Mouse (Mus musculus) heart, postnatal 0 days (tissue): ENCODE measurements at regions not wholly inside any gene's neighbourhood (a gene's known extent, or its start where the extent isn't known, plus 50 kb on each side); places are given as distances from the start of the nearest gene placed in this dataset.

Experiments
- ATAC-seq: fragments of 200-750 bp; cut with Nextera tagmentation; 2 replicates; pipeline ENCODE4 v1.8.0; 2017; ENCODE audit warnings: low read depth, moderate number of reproducible peaks, moderate library complexity; ENCODE audit not compliant: insufficient read depth
- DNase-seq: peaks from one replicate; pipeline ENCODE4 v3.0.0-alpha.2; 2016; ENCODE audit warnings: low spot score
- H3K27ac ChIP-seq: fragments of 300-500 bp; sonication (generic); 2 replicates; pipeline ENCODE4 v1.5.1; 2014; ENCODE audit warnings: low read depth, mild to moderate bottlenecking
- H3K27me3 ChIP-seq: fragments of 300-500 bp; sonication (generic); 2 replicates; pipeline ENCODE4 v1.6.1; 2014; ENCODE audit warnings: low read length, mixed read lengths; ENCODE audit not compliant: control insufficient read depth, insufficient read depth
- H3K36me3 ChIP-seq: fragments of 300-500 bp; sonication (generic); replicated peaks from 2 replicates; pipeline ENCODE4 v1.6.1; 2014; ENCODE audit warnings: low read length, mixed read lengths; ENCODE audit not compliant: control insufficient read depth, insufficient read depth
- H3K4me1 ChIP-seq: fragments of 300-500 bp; sonication (generic); 2 replicates; pipeline ENCODE4 v1.6.1; 2014; ENCODE audit warnings: antibody characterized with exemption; ENCODE audit not compliant: control insufficient read depth, insufficient read depth
- H3K4me2 ChIP-seq: fragments of 300-500 bp; sonication (generic); 2 replicates; pipeline ENCODE4 v1.6.1; 2014; ENCODE audit warnings: low read depth, mild to moderate bottlenecking, low read length, moderate library complexity
- H3K4me3 ChIP-seq: fragments of 300-500 bp; sonication (generic); 2 replicates; pipeline ENCODE4 v1.5.1; 2014; ENCODE audit warnings: low read depth, low read length
- H3K9ac ChIP-seq: fragments of 300-500 bp; sonication (generic); replicated peaks from 2 replicates; pipeline ENCODE4 v1.6.1; 2014; ENCODE audit warnings: low read depth, low read length, mixed read lengths
- H3K9me3 ChIP-seq: fragments of 300-500 bp; sonication (generic); replicated peaks from 2 replicates; pipeline ENCODE4 v1.6.1; 2016; ENCODE audit warnings: low read length; ENCODE audit not compliant: control insufficient read depth
- CTCF ChIP-seq: IDR thresholded peaks from 2 replicates; pipeline ENCODE4 v1.5.1; 2016; ENCODE audit warnings: antibody characterized with exemption, control low read depth, low read depth
- EP300 ChIP-seq: IDR thresholded peaks from 2 replicates; pipeline ENCODE4 v1.6.1; 2016; ENCODE audit warnings: antibody characterized with exemption, low read depth
- WGBS: fragments of 180-500 bp; shearing (Covaris S2); extraction: QIAGEN DNeasy Blood & Tissue Kit; methylation state at CpG from one replicate; pipeline ENCODE4 v1.1.7; 2014; 5-methylcytosine and 5-hydroxymethylcytosine counted together

GRCm38 (mm10) chr1:136685191-136686060, 60.7 kb downstream of the Zfp281 start:
- peak overlapping the region; percentile 36; the same call in 1 of the 2 replicates for H3K4me2 ChIP-seq
- H3K4me1 ChIP-seq, result 0 out of 2 replicates have a peak, but pooled peaks cover 9% of the 10 kb centered on the region
- H3K9me3 ChIP-seq, result no peaks in the 10 kb centered on the region
- DNase-seq (peak; percentile 71), ATAC-seq (0 out of 2 replicates have a peak, but pooled peaks have one; percentile 22)
- H3K4me3 ChIP-seq, result peak overlapping the region; percentile 6; the same call in 1 of the 2 replicates
- no peak for TF ChIP-seq CTCF
- TF ChIP-seq EP300, result no peak
- 53% methylated on average over 13 of the region's 13 CpGs for WGBS
- peak overlapping the region; percentile 75 for H3K27ac ChIP-seq
- no peaks in the 10 kb centered on the region for H3K36me3 ChIP-seq
- H3K9ac ChIP-seq, result peak overlapping the region; percentile 30; the same call in 1 of the 2 replicates
- no peaks in the 10 kb centered on the region for H3K27me3 ChIP-seq

- TF ChIP-seq EP300, result no peak
- no peak for TF ChIP-seq CTCF
- H3K27ac ChIP-seq, result no peak overlapping the region
- no peaks in the 10 kb centered on the region for H3K9me3 ChIP-seq
- no peak overlapping the region for H3K9ac ChIP-seq
- DNase-seq (no peak), ATAC-seq (no peak)
- no peaks in the 10 kb centered on the region for H3K27me3 ChIP-seq
- 0 out of 2 replicates have a peak, but pooled peaks cover 9% of the 10 kb centered on the region for H3K4me1 ChIP-seq
- H3K36me3 ChIP-seq, result no peaks in the 10 kb centered on the region
- H3K4me2 ChIP-seq, result no peak overlapping the region
- no peak overlapping the region for H3K4me3 ChIP-seq
Measured at GRCm38 (mm10) chr1:136686467-136686866, 61.8 kb downstream of the Zfp281 start.

GRCm38 (mm10) chr1:136690068-136690467, 65.4 kb downstream of the Zfp281 start:
- no peak overlapping the region for H3K4me3 ChIP-seq
- TF ChIP-seq EP300 (no peak), CTCF (no peak)
- H3K9ac ChIP-seq, result no peak overlapping the region
- 39% methylated on average over 2 of the region's 2 CpGs for WGBS
- ATAC-seq (no peak), DNase-seq (no peak)
- H3K4me2 ChIP-seq, result no peak overlapping the region
- no peak overlapping the region for H3K27ac ChIP-seq
- H3K4me1 ChIP-seq, result 0 out of 2 replicates have a peak, but pooled peaks cover under 1% of the 10 kb centered on the region
- no peaks in the 10 kb centered on the region for H3K27me3 ChIP-seq
- H3K9me3 ChIP-seq, result no peaks in the 10 kb centered on the region
- no peaks in the 10 kb centered on the region for H3K36me3 ChIP-seq

- no peaks in the 10 kb centered on the region for H3K36me3 ChIP-seq
- H3K27ac ChIP-seq, result no peak overlapping the region
- H3K4me1 ChIP-seq, result peaks cover 5% of the 10 kb centered on the region
- DNase-seq (no peak), ATAC-seq (no peak)
- TF ChIP-seq EP300, result no peak
- TF ChIP-seq CTCF, result no peak
- H3K4me2 ChIP-seq, result no peak overlapping the region
- 46% methylated on average over 5 of the region's 5 CpGs for WGBS
- H3K27me3 ChIP-seq, result no peaks in the 10 kb centered on the region
- no peak overlapping the region for H3K4me3 ChIP-seq
- H3K9me3 ChIP-seq, result no peaks in the 10 kb centered on the region
- H3K9ac ChIP-seq, result no peak overlapping the region
Measured at GRCm38 (mm10) chr1:136693421-136693820, 68.7 kb downstream of the Zfp281 start.

- WGBS, result 65% methylated on average over 7 of the region's 7 CpGs
- TF ChIP-seq EP300, result no peak
- no peak for TF ChIP-seq CTCF
- no peak overlapping the region for H3K4me2 ChIP-seq
- H3K36me3 ChIP-seq, result no peaks in the 10 kb centered on the region
- no peak overlapping the region for H3K27ac ChIP-seq
- H3K9me3 ChIP-seq, result no peaks in the 10 kb centered on the region
- ATAC-seq (no peak), DNase-seq (no peak)
- no peak overlapping the region for H3K4me3 ChIP-seq
- no peak overlapping the region for H3K9ac ChIP-seq
- H3K4me1 ChIP-seq, result peaks cover 7% of the 10 kb centered on the region
- no peaks in the 10 kb centered on the region for H3K27me3 ChIP-seq
Measured at GRCm38 (mm10) chr1:136694983-136695382, 70.3 kb downstream of the Zfp281 start.
